Mouse (Mus musculus) hindbrain, embryonic 16.5 days (tissue): ENCODE results near the gene Farsb. TPM values are rescaled to one million over a fixed set of nuclear protein-coding genes. Genes with fewer than 3 reads are reported as not detected.
A peak's percentile ranks its signal among the peaks of the same experiment; 100 is the strongest.
"Not testable (repeated sequence)": the region's sequence is repeated elsewhere in the genome, so short reads cannot be mapped to it uniquely, and the experiment has no call there.

Experiments used
- ATAC-seq: fragments of 200-750 bp; cut with Nextera tagmentation; 2 replicates; pipeline ENCODE4 v1.8.0; 2017; ENCODE audit warnings: moderate TSS enrichment, moderate library complexity
- H3K27ac ChIP-seq: fragments of 300-500 bp; sonication (generic); 2 replicates; pipeline ENCODE4 v1.5.1; 2014; ENCODE audit warnings: low read depth, mild to moderate bottlenecking, control low read depth, low read length, moderate library complexity
- H3K27me3 ChIP-seq: fragments of 300-500 bp; sonication (generic); replicated peaks from 2 replicates; pipeline ENCODE4 v1.6.1; 2014; ENCODE audit warnings: low read length; ENCODE audit not compliant: control insufficient read depth, insufficient read depth
- H3K36me3 ChIP-seq: fragments of 300-500 bp; sonication (generic); 2 replicates; pipeline ENCODE4 v1.6.1; 2014; ENCODE audit warnings: mild to moderate bottlenecking, low read length, moderate library complexity, mixed read lengths; ENCODE audit not compliant: control insufficient read depth, insufficient read depth
- H3K4me1 ChIP-seq: fragments of 300-500 bp; sonication (generic); 2 replicates; pipeline ENCODE4 v1.6.1; 2014; ENCODE audit warnings: low read depth, low read length; ENCODE audit not compliant: control insufficient read depth, insufficient read depth
- H3K4me2 ChIP-seq: fragments of 300-500 bp; sonication (generic); 2 replicates; pipeline ENCODE4 v1.6.1; 2014; ENCODE audit warnings: mild to moderate bottlenecking, low read length, control low read depth, moderate library complexity
- H3K4me3 ChIP-seq: fragments of 300-500 bp; sonication (generic); 2 replicates; pipeline ENCODE4 v1.5.1; 2014; ENCODE audit warnings: mild to moderate bottlenecking, low read length, control low read depth, moderate library complexity
- H3K9ac ChIP-seq: fragments of 300-500 bp; sonication (generic); 2 replicates; pipeline ENCODE4 v1.6.1; 2014; ENCODE audit warnings: low read depth, mild to moderate bottlenecking, control low read depth, low read length, moderate library complexity
- H3K9me3 ChIP-seq: fragments of 300-500 bp; sonication (generic); 2 replicates; pipeline ENCODE4 v1.6.1; 2014; ENCODE audit warnings: mild to moderate bottlenecking, low read length, moderate library complexity; ENCODE audit not compliant: control insufficient read depth
- WGBS: fragments of 180-500 bp; shearing (Covaris S2); extraction: QIAGEN DNeasy Blood & Tissue Kit; methylation state at CpG from one replicate; pipeline ENCODE4 v1.1.7; 2014; 5-methylcytosine and 5-hydroxymethylcytosine counted together
- polyA plus RNA-seq: library from polyadenylated mRNA; unstranded; fragments of >200 nt; fragmentation: Nextera tagmentation; extraction: Ambion mirVana; gene quantifications from 2 replicates; pipeline ENCODE4 v1.2.1, GENCODE M21; 2015

Farsb gene
- polyA plus RNA-seq, 1 experiment from 2014 or later = 161 TPM

DNA sequence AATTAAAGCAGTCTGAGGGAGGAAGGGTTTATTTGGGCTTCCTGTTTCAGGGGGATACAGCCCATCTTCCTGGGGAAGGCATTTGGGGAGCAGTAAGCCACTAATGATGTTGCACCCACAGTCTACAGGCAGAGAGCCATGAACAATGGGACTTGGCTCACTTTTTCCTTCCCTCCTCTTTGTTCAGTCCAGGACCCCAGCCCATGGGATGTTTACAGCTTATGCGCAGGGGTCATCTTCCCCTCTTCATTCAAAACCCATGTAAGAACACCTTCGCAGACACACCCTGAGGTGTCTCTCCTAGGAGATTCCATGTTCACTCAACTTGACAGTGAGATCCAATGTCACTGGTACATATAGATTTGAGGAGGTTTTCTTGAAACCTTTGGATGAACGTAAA is 39.7 kb upstream of the Farsb start:
- WGBS = 96% methylated on average over 3 of the region's 3 CpGs
- H3K9ac ChIP-seq = no peak overlapping the region
- H3K27me3 ChIP-seq = no peaks in the 10 kb centered on the region
- no peak for ATAC-seq
- H3K4me1 ChIP-seq = no peaks in the 10 kb centered on the region
- H3K27ac ChIP-seq = no peak overlapping the region
- no peaks in the 10 kb centered on the region for H3K9me3 ChIP-seq
- no peak overlapping the region for H3K4me3 ChIP-seq
- H3K4me2 ChIP-seq = no peak overlapping the region
- no peaks in the 10 kb centered on the region for H3K36me3 ChIP-seq

DNA sequence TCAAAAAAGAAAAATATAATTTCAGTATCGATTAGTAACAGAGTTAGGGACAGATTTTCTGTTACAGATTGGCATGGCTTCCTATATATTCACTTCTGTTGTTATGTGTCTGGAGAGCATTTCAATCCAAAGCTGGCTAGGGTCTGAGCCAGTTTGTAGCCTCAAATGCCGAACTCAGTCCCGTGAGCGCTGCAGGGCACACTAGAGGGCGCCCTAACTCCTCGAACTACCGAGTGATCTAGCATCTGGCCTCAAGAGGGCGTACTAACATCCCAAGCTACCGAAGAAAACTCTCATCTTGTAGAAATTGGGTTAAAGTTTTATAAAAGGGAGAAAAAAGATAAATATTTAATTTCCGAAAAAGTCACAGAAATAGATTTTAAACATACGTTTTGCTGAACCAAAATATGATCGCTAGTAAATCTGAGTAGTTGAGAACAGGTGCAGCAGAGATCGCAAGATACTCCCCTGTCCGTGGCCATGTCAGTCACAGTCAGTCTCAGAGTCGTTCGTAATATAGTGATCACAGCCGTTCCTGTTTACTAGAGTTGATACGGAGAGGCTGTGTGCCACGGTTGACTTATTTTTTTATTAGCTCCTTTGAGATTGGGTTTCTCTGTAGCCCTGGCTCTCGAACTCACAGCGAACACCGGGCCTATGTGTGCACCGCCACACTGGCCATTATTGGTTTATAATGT is 36.6 kb upstream of the Farsb start:
- Histone ChIP-seq H3K27ac (no peak overlapping the region), H3K9me3 (no peaks in the 10 kb centered on the region), H3K4me2 (no peak overlapping the region), H3K36me3 (no peaks in the 10 kb centered on the region), H3K4me3 (no peak overlapping the region), H3K9ac (no peak overlapping the region), H3K27me3 (no peaks in the 10 kb centered on the region), H3K4me1 (no peaks in the 10 kb centered on the region)
- WGBS = 51% methylated on average over 23 of the region's 23 CpGs
- no peak for ATAC-seq

DNA sequence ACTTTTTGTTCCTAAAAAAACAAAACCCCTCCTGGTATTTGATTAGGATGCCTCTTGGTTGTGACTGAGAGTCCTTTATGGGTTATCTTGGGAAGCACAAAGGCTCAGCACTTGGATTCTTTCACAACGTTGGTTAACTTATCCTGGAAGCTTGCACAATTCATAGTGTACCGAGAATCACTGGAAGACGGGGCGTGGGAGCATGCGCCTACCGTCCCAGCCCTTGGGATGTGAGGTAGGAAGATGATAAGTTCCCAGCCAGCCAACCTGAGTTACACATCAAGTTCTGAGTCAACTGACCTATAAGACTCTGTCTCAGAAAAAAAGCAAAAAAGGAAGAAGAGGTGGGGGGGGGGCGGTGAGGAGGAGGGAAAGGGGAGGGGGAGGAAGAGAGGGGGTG is 30.2 kb upstream of the Farsb start:
- Histone ChIP-seq H3K27me3 (no peaks in the 10 kb centered on the region), H3K4me1 (no peaks in the 10 kb centered on the region), H3K27ac (no peak overlapping the region), H3K4me2 (no peak overlapping the region), H3K9me3 (no peaks in the 10 kb centered on the region), H3K36me3 (no peaks in the 10 kb centered on the region), H3K9ac (no peak overlapping the region), H3K4me3 (no peak overlapping the region)
- no peak for ATAC-seq
- 88% methylated on average over 7 of the region's 7 CpGs for WGBS

DNA sequence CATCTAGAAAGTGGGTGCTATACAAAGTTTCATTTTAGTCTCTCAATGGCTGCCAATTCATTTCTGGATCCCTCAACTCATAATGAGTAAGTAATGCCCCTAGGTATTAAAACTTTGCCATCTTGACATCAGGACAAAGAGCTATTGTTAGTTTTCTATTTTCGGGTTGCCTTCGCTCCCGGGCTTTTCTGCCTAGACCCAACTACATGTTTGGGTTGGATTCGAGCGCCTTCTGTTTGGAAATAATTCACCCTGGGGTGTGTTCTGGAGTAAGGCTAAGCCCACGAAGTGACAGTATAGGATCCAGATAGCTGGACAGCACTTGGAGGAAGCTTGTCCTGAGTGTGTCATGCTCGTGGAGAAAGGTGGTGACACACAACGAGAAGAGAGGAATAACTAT is 24.1 kb upstream of the Farsb start:
- Histone ChIP-seq H3K9ac (no peak overlapping the region), H3K4me3 (no peak overlapping the region), H3K36me3 (no peaks in the 10 kb centered on the region), H3K27ac (no peak overlapping the region), H3K4me2 (no peak overlapping the region), H3K4me1 (no peaks in the 10 kb centered on the region; the same call in 1 of the 2 replicates), H3K9me3 (no peaks in the 10 kb centered on the region), H3K27me3 (no peaks in the 10 kb centered on the region)
- ATAC-seq = no peak
- WGBS = 84% methylated on average over 8 of the region's 8 CpGs

DNA sequence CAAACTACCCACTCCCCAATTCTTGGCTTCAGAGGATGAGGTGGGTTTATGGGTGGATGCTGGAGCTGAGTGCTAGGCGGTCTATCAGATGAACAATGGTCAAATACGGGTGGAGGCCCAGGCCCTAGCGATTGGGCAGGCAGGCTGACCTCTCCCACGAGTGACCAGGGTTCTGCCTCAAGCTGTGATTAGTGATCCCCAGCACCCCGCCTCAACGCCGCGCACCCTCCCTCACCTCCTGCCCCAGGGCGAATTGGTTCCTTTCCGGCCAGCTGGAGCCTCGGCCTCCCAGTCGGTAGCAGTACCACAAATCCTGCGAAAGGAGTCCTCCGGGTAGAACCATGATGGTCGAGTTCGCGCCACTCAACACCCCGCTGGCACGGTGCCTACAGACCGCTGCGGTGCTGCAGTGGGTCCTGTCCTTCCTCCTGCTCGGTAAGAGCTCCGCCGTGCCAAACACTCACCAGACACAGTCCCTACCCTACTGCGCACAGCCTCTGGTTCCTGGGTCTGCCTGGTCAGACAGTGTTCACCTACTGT is 23.0 kb upstream of the Farsb start, which contains the start of gene BC035947:
BC035947 (minus strand) TSS at position 538 of the 540 bp plus-strand sequence.
- Histone ChIP-seq H3K27ac (no peak within 1 kb of the TSS), H3K4me2 (peak within 1 kb of the TSS; percentile 55), H3K36me3 (no peaks in the 10 kb centered on the region), H3K4me1 (no peaks in the 10 kb centered on the region; the same call in 1 of the 2 replicates), H3K4me3 (peak within 1 kb of the TSS; percentile 34), H3K9ac (peak within 1 kb of the TSS; percentile 47), H3K27me3 (no peaks in the 10 kb centered on the region), H3K9me3 (no peaks in the 10 kb centered on the region)
- ATAC-seq = peak; percentile 65
- WGBS = 2% methylated on average over 25 of the region's 25 CpGs

DNA sequence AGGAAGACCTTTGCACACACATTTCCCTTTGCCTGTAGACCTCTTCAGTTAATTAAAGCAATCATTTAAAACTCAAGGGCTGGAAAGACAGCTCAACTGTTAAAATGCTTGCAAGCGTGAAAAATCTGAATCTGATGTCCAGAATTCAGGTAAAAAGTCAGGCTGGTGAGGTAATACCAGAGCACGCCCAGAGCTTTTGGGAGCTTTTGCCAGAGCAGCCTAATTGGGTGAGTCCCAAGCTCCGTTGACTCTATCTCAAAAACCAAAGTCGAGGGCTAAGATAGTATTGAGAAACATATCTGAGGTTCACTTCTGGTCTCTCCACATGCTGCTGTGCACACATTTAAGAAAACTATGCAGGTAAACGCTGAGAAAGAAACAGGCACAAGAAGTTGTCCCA is 22.2 kb upstream of the Farsb start, which contains the start of gene Mogat1:
Mogat1 (plus strand) TSS at position 130 of the 400 bp plus-strand sequence.
- no peaks in the 10 kb centered on the region for H3K9me3 ChIP-seq
- peak within 1 kb of the TSS; percentile 34 for H3K4me3 ChIP-seq
- WGBS = 70% methylated on average over 5 of the region's 5 CpGs
- H3K36me3 ChIP-seq = no peaks in the 10 kb centered on the region
- peak within 1 kb of the TSS; percentile 55 for H3K4me2 ChIP-seq
- H3K4me1 ChIP-seq = no peaks in the 10 kb centered on the region; the same call in 1 of the 2 replicates
- no peak for ATAC-seq
- H3K27ac ChIP-seq = no peak within 1 kb of the TSS
- H3K27me3 ChIP-seq = no peaks in the 10 kb centered on the region
- peak within 1 kb of the TSS; percentile 47 for H3K9ac ChIP-seq

DNA sequence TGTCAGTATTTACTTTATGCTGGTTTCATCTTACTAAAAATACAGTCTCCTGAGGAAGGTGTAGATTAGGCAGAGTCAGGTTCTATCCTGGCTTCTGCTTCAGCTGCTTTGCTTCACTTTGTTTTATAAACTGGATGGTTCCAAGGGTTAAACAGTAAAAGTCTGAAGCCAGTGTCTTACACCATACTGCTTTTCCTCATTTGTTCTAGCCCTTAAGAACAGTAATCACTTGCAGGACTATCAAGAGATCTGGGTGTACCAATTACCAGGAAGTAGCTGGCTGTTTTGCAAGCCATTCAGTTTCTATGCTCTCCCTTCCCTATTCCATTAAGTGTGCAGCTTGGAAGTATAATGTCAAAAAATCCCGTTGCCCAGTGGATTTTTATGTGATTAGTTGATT is 18.4 kb upstream of the Farsb start:
- no peak overlapping the region for H3K4me2 ChIP-seq
- H3K4me1 ChIP-seq = no peaks in the 10 kb centered on the region; the same call in 1 of the 2 replicates
- 61% methylated on average over 1 of the region's 1 CpGs for WGBS
- ATAC-seq = no peak
- no peak overlapping the region for H3K9ac ChIP-seq
- H3K36me3 ChIP-seq = no peaks in the 10 kb centered on the region
- no peak overlapping the region for H3K27ac ChIP-seq
- no peaks in the 10 kb centered on the region for H3K27me3 ChIP-seq
- H3K4me3 ChIP-seq = no peak overlapping the region
- peaks cover 3% of the 10 kb centered on the region; the same call in 1 of the 2 replicates for H3K9me3 ChIP-seq

DNA sequence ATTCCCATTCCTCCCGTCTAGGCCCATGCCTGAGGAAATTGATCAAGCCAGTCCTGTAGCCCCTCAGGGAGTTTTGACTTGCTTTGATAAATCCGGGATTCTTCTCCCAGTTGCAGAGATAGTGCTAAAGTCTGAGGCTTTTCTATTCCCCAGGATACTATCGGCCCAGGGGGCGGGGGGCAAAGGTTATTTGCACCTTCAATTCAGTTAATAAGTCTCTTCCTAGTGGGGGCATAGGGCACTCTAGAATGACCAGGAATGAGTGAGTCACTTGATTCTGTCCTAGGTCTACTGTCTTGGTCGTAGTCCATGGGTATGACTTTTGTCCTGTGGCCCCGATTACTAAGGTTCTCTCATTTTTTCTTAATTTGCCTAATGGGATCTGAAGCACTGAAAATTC is 13.8 kb upstream of the Farsb start:
- Histone ChIP-seq H3K4me1 (no peaks in the 10 kb centered on the region), H3K27me3 (no peaks in the 10 kb centered on the region), H3K9ac (no peak overlapping the region), H3K27ac (no peak overlapping the region), H3K36me3 (no peaks in the 10 kb centered on the region), H3K9me3 (peaks cover 3% of the 10 kb centered on the region; the same call in 1 of the 2 replicates), H3K4me3 (no peak overlapping the region), H3K4me2 (no peak overlapping the region)
- ATAC-seq = no peak
- WGBS = 94% methylated on average over 6 of the region's 6 CpGs

DNA sequence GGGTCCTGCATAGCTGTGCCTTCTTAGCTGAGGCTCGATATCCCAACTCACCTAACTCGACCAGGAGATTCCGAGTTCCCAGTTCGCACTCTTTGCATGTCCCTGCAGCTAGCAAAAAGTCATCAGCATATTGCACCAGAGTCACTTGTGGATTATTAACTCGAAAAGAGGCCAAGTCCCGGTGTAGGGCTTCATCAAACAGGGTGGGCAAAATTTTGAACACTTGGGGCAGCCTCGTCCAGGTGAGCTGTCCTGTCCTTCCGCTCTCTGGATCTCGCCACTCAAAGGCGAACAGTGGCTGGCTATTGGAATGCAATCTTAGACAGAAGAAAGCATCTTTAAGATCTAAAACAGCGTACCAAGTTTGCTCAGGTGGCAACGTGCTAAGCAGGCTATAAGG is 13.2 kb upstream of the Farsb start:
- not testable (repeated sequence) for H3K36me3 ChIP-seq, ATAC-seq, H3K4me2 ChIP-seq, H3K9ac ChIP-seq, H3K4me3 ChIP-seq, H3K27me3 ChIP-seq, H3K4me1 ChIP-seq, H3K9me3 ChIP-seq, H3K27ac ChIP-seq
- WGBS = 93% methylated on average over 12 of the region's 12 CpGs
